Mouse (Mus musculus) liver, adult 2 months (tissue): ENCODE results near the gene Dzip1.

ENCODE experiments used
- CTCF ChIP-seq: fragments of 200-500 bp; IDR thresholded peaks from 2 replicates; pipeline ENCODE4 v1.5.1; 2011; ENCODE audit warnings: low read depth, low read length, control low read depth
- POLR2A ChIP-seq: fragments of 200-500 bp; IDR thresholded peaks from 2 replicates; pipeline ENCODE4 v1.6.1; 2011; ENCODE audit warnings: low read length, control low read depth; ENCODE audit not compliant: insufficient read depth; ENCODE audit errors: extremely low read depth

DNA sequence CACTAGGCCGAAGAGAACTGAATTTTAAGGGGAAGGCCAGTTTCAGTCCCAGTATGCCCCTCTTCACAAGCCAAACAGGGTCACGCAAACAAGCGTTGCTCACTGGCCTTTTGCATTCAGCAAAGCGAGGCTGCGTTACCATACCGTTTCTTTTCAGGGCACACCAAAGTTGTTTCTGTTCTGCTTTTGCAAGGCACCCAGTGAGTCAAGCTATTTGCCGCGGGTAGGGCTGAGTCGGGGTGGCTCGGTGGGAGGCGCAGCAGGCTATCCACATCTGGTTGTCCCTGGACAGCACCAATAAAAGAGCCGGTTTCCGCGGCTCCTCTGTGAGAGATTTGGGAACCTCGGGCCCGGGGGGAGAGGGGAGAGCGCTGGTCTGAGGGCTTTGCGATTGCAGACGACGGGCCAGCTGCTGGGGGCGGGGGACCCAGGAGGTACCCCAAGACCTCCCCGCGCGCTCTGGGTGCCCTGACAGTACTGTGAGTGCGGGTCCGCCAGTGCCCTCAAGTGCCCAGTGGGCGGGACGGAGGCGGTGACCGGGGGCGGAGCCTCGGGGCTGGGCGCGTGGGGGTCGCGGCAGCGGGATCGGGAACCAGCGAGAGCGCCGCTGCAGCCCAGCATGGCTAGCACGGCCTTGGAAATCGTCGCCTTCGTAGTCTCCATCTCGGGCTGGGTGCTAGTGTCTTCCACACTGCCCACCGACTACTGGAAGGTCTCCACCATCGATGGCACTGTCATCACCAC is 70.7 kb downstream of the Dzip1 start:
- TF ChIP-seq POLR2A, result no peak
- no peak for TF ChIP-seq CTCF
